In genomic region chrX:107790136-107790535, GRCm38 (mm10) we compare ENCODE assay signal across 29 mouse cellular contexts. TPM values are rescaled to one million over a fixed set of nuclear protein-coding genes. Genes with fewer than 3 reads are reported as not detected.
DNase-seq lines count a peak whose midpoint lies in the region; ATAC-seq and TF ChIP-seq lines count a peak whose summit lies in the region.
"Had no signal": no experiment of that assay in that cellular context is flagged by ENCODE, and none has a peak within 500 bp of the region (broad histone marks: within the 10 kb centered on the region; RNA-seq: fewer than 3 reads in every experiment).

No protein-coding gene starts in this region.

- no peaks in the 10 kb centered on the region for H3K79me2 ChIP-seq in liver, adult 2 months (ENCODE audit: control insufficient read depth, insufficient read depth, low read length)

- no peak for TF ChIP-seq POLR2A in liver, adult 2 months (IDR thresholded peaks at IDR 0.05; ENCODE audit: extremely low read depth, insufficient read depth, low read length)

- peaks cover 4% of the 10 kb centered on the region; the same call in 1 of the 2 replicates for H3K36me3 ChIP-seq in liver, adult 2 months (ENCODE audit: control insufficient read depth, insufficient read depth, low read length)
- H3K36me3 ChIP-seq in liver, embryonic 12.5 days, result no peaks in the 10 kb centered on the region
- 0 out of 2 replicates have a peak, but pooled peaks cover 3% of the 10 kb centered on the region for H3K36me3 ChIP-seq in lung, embryonic 14.5 days (ENCODE audit: insufficient read depth)
- H3K36me3 ChIP-seq: embryonic facial prominence, embryonic 15.5 days; forebrain, embryonic 10.5 days; forebrain, embryonic 12.5 days had no signal

- no peak for TF ChIP-seq CTCF in liver, adult 2 months (IDR thresholded peaks at IDR 0.05; ENCODE audit: low read depth, low read length)
- no peak for TF ChIP-seq CTCF in lung, embryonic 14.5 days (IDR thresholded peaks at IDR 0.05; ENCODE audit: low read depth)

- no peaks in the 10 kb centered on the region for H3K27me3 ChIP-seq in liver, adult 2 months (ENCODE audit: control insufficient read depth, insufficient read depth, low read length)
- no peaks in the 10 kb centered on the region for H3K27me3 ChIP-seq in liver, embryonic 12.5 days (replicated peaks)
- H3K27me3 ChIP-seq in lung, embryonic 14.5 days (ENCODE audit: insufficient read depth, low read length), result no peaks in the 10 kb centered on the region
- H3K27me3 ChIP-seq: embryonic facial prominence, embryonic 13.5 days; embryonic facial prominence, embryonic 15.5 days; forebrain, embryonic 12.5 days had no signal

- no peak overlapping the region for H3K9ac ChIP-seq in liver, adult 2 months (ENCODE audit: low read depth, low read length)
- H3K9ac ChIP-seq in liver, embryonic 12.5 days, result no peak overlapping the region
- H3K9ac ChIP-seq in lung, embryonic 14.5 days, result no peak overlapping the region
- H3K9ac ChIP-seq: embryonic facial prominence, embryonic 13.5 days; embryonic facial prominence, embryonic 15.5 days; forebrain, embryonic 12.5 days had no signal

- DNase-seq in adrenal gland, postnatal 10 days, result peak; percentile 7
- DNase-seq in adrenal gland, adult 2 months, result no peak
- DNase-seq in liver, adult 2 months (ENCODE audit: extremely low read depth, low read depth, low spot score), result peak; percentile 36
- DNase-seq in lung, embryonic 14.5 days, result peak; percentile 1
- no peak for DNase-seq in lung, postnatal 4 days
- DNase-seq in adipocyte (ENCODE audit: low spot score), result peak; percentile 59
- DNase-seq in urinary bladder, adult 18-20 months (ENCODE audit: low spot score in 2 of 2), result no peak
- DNase-seq: adrenal gland, postnatal 14 days; cerebellum, adult 11 months; cerebellum, adult 18-20 months; cerebellum, adult 8-10 months; cerebellum, adult 9-11 months; cerebellum, postnatal 14 days; cerebellum, postnatal 36 days; embryo, embryonic 11 days had no signal

- no peak overlapping the region for H3K27ac ChIP-seq in liver, adult 2 months (replicated peaks; ENCODE audit: insufficient read depth, low read depth, low read length)
- no peak overlapping the region for H3K27ac ChIP-seq in liver, embryonic 12.5 days
- no peak overlapping the region for H3K27ac ChIP-seq in lung, embryonic 14.5 days (ENCODE audit: low read depth)
- H3K27ac ChIP-seq: embryonic facial prominence, embryonic 13.5 days; embryonic facial prominence, embryonic 15.5 days; forebrain, embryonic 10.5 days; forebrain, embryonic 12.5 days had no signal

- ATAC-seq in liver, embryonic 12.5 days, result no peak
- no peak for ATAC-seq in lung, embryonic 14.5 days (ENCODE audit: insufficient read depth)
- ATAC-seq: activated CD4-positive, CD25-positive, alpha-beta regulatory T cell, adult 4 months; forebrain, embryonic 14.5 days; forebrain, embryonic 16.5 days; Patski had no signal

- no peaks in the 10 kb centered on the region for H3K4me1 ChIP-seq in liver, adult 2 months (ENCODE audit: control insufficient read depth, insufficient read depth, low read length)
- peaks cover 3% of the 10 kb centered on the region; the same call in 1 of the 2 replicates for H3K4me1 ChIP-seq in liver, embryonic 12.5 days
- H3K4me1 ChIP-seq in lung, embryonic 14.5 days (ENCODE audit: insufficient read depth), result no peaks in the 10 kb centered on the region
- H3K4me1 ChIP-seq: embryonic facial prominence, embryonic 13.5 days; embryonic facial prominence, embryonic 15.5 days; forebrain, embryonic 10.5 days; forebrain, embryonic 12.5 days had no signal

- WGBS in liver, adult 2 months, result 12% methylated on average over 1 of the region's 1 CpGs
- WGBS in liver, embryonic 12.5 days (ENCODE audit: insufficient replicate concordance), result 93% methylated on average over 1 of the region's 1 CpGs
- 58% methylated on average over 1 of the region's 1 CpGs for WGBS in lung, embryonic 14.5 days

- H3K4me3 ChIP-seq in liver, adult 2 months (ENCODE audit: insufficient read depth, low read depth, low read length), result no peak overlapping the region
- H3K4me3 ChIP-seq in liver, embryonic 12.5 days, result no peak overlapping the region
- no peak overlapping the region for H3K4me3 ChIP-seq in lung, embryonic 14.5 days (ENCODE audit: low read depth, low read length)
- H3K4me3 ChIP-seq: embryonic facial prominence, embryonic 13.5 days; embryonic facial prominence, embryonic 15.5 days; erythroblast, embryonic 14.5 days; forebrain, embryonic 10.5 days; forebrain, embryonic 12.5 days had no signal

- H3K4me2 ChIP-seq in liver, embryonic 12.5 days, result no peak overlapping the region
- no peak overlapping the region for H3K4me2 ChIP-seq in lung, embryonic 14.5 days
- H3K4me2 ChIP-seq: embryonic facial prominence, embryonic 13.5 days; embryonic facial prominence, embryonic 15.5 days; forebrain, embryonic 12.5 days had no signal

- no peaks in the 10 kb centered on the region for H3K9me3 ChIP-seq in liver, embryonic 12.5 days (replicated peaks)
- no peaks in the 10 kb centered on the region for H3K9me3 ChIP-seq in lung, embryonic 14.5 days (ENCODE audit: low read depth, low read length)
- H3K9me3 ChIP-seq: embryonic facial prominence, embryonic 13.5 days; embryonic facial prominence, embryonic 15.5 days; forebrain, embryonic 10.5 days; forebrain, embryonic 12.5 days had no signal

RNA-seq across cellular contexts. Expression of gene Tent5d, which starts 2.3 kb away (rescaled TPM):
- not detected for total RNA-seq in adrenal gland, postnatal 10 days (2021)
- not detected for total RNA-seq in adrenal gland, adult 2 months (2021)
- not detected in 2 replicates for polyA plus RNA-seq in adrenal gland, adult 2 months (2012; rRNA removed)
- not detected in 2 replicates for total RNA-seq in liver, adult 2 months (2014; rRNA removed)
- not detected in 2 replicates for polyA plus RNA-seq in liver, adult 2 months (2012; rRNA removed)
- 0.18 and 0.35 TPM in 2 replicates for polyA plus RNA-seq in liver, embryonic 12.5 days (2016; fragmentation: Nextera tagmentation; extraction: Ambion mirVana)
- polyA plus RNA-seq in lung, embryonic 14.5 days (2014; fragmentation: Nextera tagmentation; extraction: Ambion mirVana), result 0.14 TPM in 1 of 2 replicates, not detected in the other
- total RNA-seq: adrenal gland, postnatal 14 days; adrenal gland, postnatal 4 days; common myeloid progenitor, adult 5-6 weeks had no signal
- polyA plus RNA-seq: brain, embryonic 14.5 days; embryonic facial prominence, embryonic 13.5 days; embryonic facial prominence, embryonic 15.5 days; erythroblast, embryonic 14.5 days; forebrain, embryonic 10.5 days; forebrain, embryonic 16.5 days; frontal cortex, adult 2 months; Patski had no signal

RNA-seq across cellular contexts. Expression of gene 2610002M06Rik, which starts 26.0 kb away (rescaled TPM):
- total RNA-seq in adrenal gland, postnatal 10 days (2021), result 10 to 100 TPM; 10.3 to 10.8 TPM
- total RNA-seq in adrenal gland, adult 2 months (2021), result 10 to 100 TPM in 1 of 2 experiments, 1 to 10 TPM in 1; 8.9 to 11.6 TPM
- 0.66 and 0.79 TPM in 2 replicates for polyA plus RNA-seq in adrenal gland, adult 2 months (2012; rRNA removed)
- total RNA-seq in liver, adult 2 months (2014; rRNA removed), result 11.8 and 13.4 TPM in 2 replicates
- polyA plus RNA-seq in liver, adult 2 months (2012; rRNA removed), result 2.7 TPM in 2 replicates
- polyA plus RNA-seq in liver, embryonic 12.5 days (2016; fragmentation: Nextera tagmentation; extraction: Ambion mirVana), result 11.5 and 12.5 TPM in 2 replicates
- 12.3 and 14.1 TPM in 2 replicates for polyA plus RNA-seq in lung, embryonic 14.5 days (2014; fragmentation: Nextera tagmentation; extraction: Ambion mirVana)

Comparison
In these comparisons a context has a peak if more than half of its experiments do, and no peak if none do; other contexts are left out.
1. DNase-seq: peak in adrenal gland, postnatal 10 days (single experiment), liver, adult 2 months (single experiment), lung, embryonic 14.5 days (single experiment) and adipocyte (single experiment); none in adrenal gland, adult 2 months (single experiment), lung, postnatal 4 days (0 of 2) and urinary bladder, adult 18-20 months (0 of 2).